Mouse (Mus musculus): ENCODE measurements around the gene E2f3.

Gene E2f3

DNA sequence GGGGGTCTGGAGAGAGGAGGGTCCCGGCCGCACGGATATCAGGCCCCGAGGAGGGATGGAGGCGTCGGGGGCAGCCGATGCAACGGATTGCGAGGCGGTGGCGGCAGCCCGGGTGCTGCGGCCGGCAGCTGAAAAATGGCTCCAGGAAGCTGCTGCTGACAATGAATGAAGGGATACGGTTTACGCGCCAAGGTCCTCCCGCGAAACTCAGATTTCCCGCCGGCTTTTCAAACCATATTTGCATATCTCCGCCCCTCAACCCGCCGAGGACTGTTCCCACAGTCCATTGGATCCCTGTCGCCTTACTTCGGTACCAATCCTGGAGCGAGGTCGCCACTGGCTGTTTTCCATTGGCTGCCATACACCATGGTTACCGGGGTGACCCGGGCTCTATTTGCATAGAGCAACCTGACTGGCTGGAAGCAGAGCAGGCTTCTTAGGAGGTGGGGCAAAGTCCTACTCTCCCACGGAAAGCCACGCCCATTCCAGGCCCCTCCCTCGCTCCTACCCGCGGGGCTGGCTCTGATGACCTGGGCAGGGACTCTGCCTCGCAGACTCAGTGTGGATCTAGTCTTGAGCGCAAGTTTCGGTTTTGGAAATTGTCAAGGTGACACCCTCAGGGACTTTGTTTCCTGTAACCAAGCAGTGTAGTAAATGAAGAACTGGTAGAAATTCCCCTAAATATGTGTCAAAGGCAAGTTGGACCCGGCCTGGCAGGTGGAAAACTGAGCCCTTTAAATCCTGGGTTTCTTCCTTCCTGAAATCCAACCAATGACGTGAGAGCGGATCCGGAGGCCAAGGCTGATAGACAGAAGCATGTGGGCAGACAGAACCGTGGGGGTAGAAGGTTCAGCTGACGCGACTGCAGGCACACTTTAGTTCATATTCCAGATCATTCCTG is at the start of gene E2f3:
Gene E2f3 (minus strand): TSS at position 209 of the 901 bp plus-strand sequence.
- DNase-seq: peak; percentile 97

DNA sequence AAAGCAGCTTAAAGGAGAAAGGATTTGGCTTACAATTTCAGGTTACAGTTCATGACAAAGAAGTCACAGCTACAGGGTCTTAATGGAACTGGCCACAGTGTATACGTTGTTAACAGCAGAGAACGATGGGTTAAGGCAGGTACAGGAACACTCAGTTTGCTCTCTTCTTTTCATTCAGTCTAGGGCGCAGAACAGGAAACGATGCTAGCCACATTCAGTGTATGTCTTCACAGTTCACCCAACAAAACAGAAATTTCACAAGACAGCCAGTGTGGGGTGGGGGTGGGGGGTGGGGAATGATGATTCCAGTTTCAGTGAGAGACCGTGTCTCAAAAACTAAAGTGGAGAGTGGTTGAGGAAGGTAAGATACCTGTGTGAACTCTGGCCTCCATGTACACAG is 48.7 kb upstream of the E2f3 start:
- no peak for DNase-seq

DNA sequence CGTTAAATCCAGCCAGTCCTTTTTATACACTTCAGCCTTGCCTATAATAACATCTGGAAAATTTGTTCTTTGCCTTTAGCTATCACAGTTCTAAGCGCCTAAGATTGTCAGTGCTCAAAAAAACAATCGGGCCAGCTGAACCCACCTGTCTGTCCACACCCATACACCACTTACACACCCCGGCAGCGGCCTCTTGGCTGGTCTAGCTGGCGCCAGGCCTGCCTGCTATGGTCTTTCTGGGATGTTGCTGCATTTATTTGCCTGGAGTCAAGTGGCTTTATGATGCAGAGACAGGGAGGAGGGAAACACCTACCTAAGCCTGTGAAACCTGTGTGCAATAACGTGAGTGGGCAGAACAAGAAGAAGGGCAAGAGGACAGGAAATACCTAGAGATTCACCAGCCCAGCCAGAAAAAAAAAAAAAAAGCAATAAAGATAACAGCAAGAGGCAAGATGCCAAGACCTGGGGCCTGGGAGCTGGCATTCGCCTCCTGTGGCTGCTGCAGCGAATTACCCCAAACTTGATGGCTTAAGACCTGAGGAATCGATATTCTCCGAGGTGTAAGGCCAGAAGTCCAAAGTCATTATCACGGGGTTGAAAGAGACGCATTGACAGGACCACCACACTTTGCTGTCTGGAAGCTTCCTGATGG is 45.9 kb upstream of the E2f3 start:
- DNase-seq: no peak

DNA sequence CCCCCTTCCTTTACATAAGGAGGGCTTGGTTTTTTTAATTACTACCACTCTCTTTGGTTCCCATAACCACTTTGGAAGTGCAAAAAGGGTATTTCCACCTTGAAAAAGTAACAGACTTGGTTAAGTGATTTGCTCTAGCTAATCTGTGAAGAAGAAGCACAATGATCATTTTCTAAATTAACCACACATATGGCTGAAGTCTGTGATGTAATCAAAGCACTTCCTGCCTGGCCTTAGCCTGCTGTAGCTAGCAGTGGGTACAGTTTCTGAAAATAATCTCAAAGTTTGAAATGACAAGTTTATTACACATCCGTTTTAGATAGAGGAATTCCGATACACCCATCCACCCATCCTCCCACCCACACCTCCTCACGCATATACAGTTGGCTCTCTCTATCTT is 42.0 kb upstream of the E2f3 start:
- no peak for DNase-seq

DNA sequence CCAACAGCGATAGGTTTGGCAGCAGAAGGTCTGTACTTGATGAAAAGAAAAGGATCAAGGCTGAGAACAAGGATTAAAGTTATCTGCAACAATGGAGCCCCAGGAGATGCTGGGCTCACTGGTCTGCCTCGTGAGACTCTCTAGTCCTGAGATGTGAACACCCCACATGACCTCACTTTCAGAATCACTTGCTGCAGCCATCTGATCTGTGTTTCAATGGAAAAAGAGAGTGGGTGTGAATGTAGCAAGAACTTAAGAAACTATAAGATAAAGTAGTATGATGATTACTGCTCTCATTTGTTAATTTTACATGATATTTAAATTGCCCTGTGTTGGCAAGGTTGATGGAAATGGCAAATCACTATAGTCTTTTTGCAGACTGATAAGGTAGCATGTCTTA is 36.6 kb upstream of the E2f3 start:
- DNase-seq: no peak

DNA sequence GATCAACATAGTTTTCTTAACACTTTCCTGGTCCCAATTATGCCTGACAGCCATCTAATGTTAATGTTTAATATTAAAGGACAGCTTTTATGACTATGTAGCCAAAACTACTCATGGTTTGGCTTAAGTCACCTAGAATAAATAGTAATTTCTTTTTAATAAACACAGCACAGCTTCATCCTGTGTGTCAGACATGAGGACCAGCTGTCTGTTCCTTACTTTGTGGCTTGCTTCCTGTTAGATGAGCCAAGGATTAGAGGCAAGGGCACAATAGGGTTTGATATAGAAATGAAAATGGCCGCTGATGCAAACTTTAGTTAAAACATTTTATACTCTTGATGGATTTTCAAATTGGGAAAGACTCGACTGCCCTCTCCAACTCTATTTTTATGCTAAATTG is 32.7 kb upstream of the E2f3 start:
- DNase-seq: no peak

DNA sequence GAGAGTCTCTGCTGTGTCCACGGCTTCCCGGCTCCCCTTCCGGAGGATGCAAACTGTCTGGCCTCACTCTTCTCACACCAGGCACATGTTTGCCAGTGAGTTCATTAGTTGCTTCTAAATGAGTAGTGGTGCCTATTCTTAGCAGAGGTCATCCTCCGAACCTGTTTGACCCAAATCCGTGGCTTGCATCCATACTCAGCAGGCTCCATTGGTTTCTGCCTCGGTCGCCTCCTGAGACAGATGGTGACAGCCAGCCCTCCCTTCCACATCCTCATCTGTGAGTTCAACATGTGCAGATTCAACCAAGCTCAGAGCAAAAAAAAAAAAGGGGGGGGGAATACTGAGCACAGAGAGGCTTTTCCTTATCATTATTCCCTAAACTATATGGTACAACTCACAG is 31.7 kb upstream of the E2f3 start:
- DNase-seq: no peak

DNA sequence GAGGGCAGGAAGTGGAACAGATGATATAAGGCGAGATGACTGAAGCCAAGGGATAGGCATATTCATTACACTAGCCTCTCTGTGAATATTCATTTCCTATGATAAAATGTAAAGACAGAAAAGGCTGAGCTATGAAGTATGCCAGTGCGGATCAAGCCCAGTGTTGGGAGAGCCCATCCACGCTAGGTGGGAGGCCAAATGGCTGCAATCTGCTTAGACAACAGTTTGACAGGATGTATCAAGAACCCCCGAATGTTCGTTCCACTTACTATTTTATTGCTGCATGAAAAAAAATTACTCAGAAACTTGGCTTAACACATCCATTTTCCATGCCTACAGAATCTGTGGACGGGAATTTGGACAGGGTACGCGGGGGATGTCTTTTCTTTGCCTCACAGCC is 28.7 kb upstream of the E2f3 start:
- no peak for DNase-seq

DNA sequence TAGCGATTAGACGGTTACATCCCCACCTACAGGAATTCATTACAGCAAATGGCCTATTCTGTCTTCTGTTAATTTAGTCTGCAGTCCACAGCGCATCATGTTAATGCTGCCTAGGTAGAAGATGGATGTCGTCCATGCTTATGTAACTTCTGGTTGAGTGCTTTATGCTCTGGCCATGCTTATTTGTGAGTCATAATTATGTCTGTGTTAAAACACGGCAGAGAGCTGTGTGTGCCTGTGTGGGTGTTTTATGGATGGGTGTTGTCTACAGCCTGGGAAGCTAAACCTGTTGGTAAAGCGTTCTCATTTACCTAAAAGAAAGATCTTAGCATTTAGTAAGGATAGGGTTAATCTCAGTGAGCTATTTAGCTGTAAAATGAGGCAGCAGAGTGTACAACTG is 26.4 kb upstream of the E2f3 start:
- DNase-seq: no peak

DNA sequence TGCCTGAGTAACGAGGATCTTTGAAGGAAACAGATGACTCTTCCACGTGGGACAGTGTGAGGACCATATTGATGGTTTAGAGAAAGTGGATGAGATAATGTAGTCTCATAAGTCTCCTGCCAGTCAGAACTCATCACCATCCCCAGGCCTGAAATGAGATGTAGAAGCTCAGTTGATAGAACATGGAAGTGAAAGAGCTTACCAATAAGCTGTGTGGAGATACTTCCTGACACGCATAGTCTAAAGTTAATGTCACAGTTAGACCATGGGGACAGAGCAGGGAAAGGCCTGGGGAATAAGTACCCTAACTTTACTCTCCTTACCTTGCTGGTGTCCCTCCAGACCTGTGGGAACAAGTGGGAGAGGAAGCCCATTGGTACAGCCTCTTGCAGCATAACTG is 22.9 kb upstream of the E2f3 start:
- no peak for DNase-seq

DNA sequence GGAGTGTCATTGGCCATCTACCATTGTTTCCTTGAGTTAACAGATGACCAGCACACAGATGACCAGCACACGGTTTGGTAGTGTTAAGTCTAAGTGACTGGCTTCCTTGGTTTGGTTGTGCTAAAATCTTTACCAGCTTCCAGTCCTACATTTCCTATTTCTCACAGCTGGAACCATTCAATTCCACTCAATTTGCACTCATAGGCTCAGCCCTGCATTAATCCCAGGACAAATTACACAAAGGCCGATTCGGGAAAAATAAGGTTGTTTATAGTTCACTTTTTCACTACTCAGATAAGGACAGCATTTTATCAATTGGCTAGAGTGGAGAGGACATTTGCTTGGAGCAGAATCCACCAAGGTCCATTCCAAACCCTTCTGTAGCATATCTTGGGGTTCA is 19.6 kb upstream of the E2f3 start:
- no peak for DNase-seq

DNA sequence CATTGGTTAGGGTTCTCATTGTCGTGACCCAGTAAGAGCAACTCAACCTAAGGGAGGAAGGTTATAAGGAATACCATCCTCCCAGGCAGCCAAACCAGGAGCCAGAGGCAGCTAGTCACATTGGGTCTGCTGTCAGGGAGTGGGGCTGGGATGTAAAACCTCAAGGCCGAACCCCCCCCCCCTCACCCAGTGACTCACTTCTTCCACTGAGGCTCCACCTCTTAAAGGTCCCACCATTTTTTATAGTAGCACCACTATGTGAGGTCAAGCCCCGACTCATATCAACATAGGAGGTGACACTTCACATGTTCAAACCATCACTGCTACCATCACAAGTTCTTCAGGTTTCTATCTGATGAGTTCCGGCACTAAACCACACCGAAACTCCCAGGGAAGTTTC is 19.0 kb upstream of the E2f3 start:
- DNase-seq: no peak

DNA sequence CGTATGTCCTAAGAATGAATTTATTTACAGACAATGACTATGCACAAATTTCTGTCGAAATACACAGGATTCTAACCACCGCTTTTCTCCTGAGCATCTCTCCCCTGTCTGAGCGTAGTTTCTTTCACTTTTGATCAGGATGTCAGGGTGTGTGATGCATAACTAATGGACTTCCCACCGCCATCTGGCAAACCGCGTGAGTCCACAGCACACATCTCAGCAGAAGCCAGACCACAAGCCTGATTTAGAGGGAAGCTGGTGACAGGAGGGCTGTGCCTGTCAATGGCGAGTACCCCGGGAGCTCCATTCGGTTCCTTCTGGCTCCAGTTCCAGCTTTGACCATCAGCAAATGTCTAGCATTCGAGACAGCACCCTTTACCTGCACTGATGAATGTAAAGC is 17.3 kb upstream of the E2f3 start:
- no peak for DNase-seq

DNA sequence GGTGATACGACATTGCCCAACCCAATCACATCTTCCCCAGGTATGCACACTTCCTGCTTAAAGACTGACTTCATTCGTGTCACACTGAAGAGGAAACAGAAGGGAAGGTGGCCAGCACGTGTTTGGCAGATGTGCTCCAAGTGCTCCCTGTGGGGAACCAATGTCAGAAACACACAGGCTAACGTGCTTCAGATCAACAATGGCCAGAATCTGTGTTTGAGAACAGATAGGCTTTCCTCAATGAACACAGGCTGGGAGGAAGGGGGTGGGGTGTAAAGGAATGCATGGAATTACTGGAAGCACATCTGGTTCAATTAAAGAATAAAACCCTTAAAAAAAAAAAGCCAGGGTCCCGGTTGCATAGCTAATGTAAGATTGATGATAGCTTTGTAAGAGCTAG is 15.2 kb upstream of the E2f3 start:
- no peak for DNase-seq

DNA sequence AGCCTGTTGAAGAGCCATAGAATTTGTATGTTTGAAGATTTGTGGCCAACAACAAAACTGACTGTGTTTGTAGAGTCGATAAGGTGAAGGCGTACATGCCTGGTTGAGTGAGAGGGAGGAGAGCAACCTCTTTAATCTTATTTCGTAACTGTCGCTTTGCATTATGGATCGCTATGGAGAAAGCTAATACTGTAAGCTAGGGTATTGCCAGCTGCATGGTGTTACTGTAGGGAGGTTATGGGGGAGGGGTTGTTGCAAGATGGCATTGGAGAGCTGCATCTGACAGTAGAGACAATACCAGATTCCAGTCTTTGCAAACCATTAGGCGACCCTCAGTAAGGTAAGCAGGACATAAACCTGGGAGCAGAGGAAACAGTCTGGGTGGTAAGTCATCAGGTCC is 2.1 kb upstream of the E2f3 start:
- DNase-seq: no peak

DNA sequence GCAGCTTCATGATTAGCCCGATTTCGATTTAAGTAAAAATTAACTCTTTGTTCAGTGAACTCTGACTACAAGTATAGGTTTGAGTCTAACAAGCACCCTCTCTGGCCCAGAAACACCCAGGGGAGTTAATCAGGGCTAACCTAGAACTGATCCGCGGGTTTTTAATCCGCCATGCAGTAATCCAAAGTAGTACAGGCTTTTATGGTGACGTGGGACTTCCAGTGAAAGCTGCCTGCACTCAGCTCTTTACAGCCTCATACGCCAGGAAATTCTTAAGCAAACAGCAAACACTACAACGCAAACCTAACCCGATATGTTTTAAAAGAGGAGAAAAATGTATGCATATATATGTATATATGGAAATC is 875 bp upstream of the E2f3 start:
- no peak for DNase-seq

DNA sequence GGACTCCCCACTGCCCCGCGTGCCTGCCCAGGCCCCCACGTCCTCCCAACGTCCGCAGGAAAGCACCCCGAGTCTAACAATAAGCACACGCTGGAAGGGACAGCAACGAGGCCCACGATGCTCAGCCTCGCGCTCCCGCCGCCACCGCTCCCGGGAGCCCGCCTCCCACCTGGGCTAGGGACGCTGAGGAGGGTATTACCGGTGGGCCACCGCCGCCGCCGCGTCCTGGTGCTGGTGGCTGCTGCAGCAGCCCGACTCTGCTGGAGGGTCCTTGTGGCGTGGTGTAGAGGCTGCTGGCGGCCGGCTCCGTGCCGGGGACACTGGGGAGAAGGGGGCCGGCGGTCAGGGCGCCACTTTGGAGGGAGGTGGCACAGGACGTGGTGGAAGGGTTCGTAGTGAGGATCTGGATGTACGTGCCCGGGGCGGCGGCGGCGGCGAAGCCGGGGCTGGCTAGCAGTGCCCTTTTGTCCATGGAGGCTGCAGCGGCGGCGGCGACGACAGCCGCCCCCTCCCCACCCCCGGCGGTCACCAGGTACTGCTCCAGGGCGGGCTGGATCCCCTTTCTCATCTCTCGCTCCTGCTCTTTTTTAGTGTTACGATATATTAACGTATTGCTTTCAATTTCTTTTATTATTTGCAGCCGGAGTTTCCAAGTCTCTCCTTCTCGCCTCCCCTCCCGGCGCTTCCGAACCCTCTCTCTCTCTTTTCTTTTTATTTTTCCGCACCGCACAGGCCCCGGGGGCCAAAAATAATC is 585 bp downstream of the E2f3 start:
- DNase-seq: peak; percentile 35

DNA sequence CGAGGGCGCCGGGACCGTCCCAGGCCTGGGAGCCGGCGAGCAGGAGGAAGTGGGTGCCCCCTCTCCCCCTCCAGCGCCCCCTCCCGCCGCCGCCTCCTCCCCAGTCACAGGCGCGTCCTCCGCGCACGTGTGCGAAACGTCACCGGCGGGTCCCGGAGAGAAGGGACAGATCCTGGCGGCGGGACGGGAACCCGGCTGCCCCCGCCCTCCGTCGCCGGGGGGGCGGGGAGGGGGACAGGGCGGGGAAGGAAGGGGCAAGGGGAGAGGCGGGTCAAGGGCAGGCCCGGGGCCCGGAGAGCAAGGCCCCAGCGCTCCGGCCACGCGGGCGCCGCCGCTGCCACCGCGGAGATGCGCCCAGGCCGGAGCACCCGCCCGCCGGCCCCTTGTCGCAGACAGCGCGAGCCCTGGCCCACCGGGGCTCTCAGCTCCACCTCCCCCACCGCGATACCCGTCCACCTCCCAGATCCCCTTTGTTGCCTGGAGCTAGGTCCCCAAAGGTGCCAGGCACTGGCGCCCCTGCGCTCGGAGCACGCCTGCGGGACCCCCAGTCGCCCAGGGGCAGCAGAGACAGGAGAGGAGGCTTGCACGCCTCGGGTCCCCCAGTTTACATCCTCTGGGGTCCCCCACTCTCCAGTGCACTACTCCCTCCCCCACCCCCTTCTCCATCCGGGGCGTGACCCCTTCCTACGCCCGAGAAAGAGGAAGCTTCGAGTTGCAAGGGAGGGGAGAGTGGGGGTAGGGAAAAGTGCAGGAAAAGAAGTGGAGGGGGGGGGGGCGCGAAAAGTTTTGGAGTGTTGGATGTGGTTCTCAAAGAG is 1.4 kb downstream of the E2f3 start:
- DNase-seq: peak; percentile 67

DNA sequence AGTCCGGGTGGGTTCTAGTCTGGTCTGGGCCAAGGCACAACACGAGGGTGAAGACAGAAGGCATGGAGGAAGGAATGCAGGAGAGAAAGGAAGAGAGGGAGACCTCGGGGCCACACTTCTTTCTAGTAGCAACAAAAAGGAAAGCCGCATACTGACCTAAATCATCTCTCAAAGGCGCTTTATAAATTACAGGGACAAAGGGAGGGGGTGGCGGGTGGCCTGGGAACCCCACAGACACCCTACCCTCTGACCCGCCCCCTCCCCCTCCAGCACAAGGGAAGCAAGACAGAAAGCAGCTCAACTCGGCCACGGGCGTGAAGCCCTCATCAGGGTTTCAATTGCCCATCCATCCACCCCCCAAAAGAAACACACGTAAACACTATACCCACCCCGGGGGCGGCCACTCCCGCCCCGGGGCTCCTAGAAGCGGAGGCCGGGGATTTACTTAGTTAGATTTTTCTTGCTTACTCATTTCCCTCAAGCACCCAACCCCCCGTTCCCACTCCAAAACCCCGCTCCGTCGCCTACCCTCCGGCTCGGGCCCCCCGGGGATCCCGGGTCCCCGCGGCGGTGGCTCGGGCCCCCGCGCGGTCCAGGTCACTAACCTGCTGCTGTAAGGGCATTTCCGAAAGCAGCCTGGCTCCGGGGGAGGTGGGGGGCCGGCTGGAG is 2.2 kb downstream of the E2f3 start:
- peak; percentile 8 for DNase-seq

DNA sequence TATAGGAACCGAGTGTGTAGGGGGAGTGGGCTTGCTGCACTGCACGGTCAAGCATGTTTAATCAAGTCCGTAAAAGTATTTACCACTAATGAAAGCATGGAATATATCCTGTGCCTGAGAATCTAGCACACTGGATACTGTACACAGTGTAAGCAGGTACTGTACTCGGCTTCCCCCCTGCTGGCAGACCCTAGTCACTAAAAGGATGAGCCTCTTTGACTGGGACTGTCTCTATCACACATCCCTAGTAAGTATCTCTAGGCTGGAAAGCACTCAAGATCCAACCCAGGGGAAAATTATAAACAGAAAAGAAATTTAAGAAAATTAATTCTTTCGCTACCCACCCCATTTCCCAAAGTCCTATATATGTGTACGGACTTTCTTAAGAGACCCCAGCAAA is 2.8 kb downstream of the E2f3 start:
- DNase-seq: peak; percentile 4

DNA sequence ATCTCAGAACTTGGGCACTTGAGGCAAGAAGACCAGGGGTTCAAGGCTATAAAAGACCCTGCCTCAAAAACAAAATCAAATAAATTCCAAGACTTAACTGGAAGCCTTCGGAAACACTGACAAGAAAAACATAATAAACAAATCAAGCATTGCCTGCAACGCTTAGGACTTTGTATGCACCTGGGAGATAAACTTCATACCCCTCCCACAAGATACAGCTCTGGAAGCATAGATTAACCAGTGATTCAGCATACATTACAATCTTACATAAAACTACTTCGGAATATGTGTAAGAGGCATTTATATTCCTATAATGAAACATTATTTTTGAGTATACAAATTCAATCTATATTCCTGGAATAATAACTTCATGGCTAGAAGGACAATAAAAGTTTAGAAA is 3.5 kb downstream of the E2f3 start:
- DNase-seq: no peak

DNA sequence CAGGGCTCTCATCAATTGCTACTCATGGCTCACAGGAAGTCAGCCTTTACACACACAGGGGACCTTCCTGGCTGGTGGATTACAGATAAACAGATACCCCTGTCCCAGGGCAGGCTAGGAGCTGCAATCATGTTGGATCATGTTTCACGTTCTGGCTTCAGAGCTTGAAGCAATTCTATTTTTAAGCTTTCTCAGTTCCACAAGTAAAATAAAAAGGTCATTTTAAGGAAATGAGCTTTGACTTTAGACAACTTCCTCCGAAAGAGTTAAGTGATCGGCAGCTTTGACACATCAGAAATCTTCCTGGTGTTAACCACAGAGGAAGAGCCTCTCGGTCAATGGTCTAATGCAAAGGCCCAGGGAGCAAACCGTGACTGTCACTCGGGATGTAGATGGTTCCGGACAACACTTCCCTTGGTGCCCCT is 6.7 kb downstream of the E2f3 start:
- DNase-seq: no peak

Measured in kidney, adult 18-20 months (tissue).